Mouse (Mus musculus): ENCODE data around the gene Cbr1.
A peak's percentile ranks its signal among the peaks of the same experiment; 100 is the strongest.
"Not testable (repeated sequence)": the region's sequence is repeated elsewhere in the genome, so short reads cannot be mapped to it uniquely, and the experiment has no call there.

The Cbr1 gene

GRCm38 (mm10) chr16:93597551-93597950, 8.1 kb upstream of the Cbr1 start:
- DNase-seq (ENCODE audit: low spot score), result no peak

GRCm38 (mm10) chr16:93599461-93599860, 6.2 kb upstream of the Cbr1 start:
- no peak for DNase-seq (ENCODE audit: low spot score)

GRCm38 (mm10) chr16:93603439-93604212, 2.0 kb upstream of the Cbr1 start, which contains the start of gene Setd4:
TSS of gene Setd4 (minus strand) at chr16:93604063.
- DNase-seq (ENCODE audit: low spot score), result peak; percentile 91

- DNase-seq (ENCODE audit: low spot score), result peak; percentile 59
These were observed 1.1 kb upstream of the Cbr1 start for GRCm38 (mm10) chr16:93604481-93604969.

- no peak for DNase-seq (ENCODE audit: low spot score)
These were observed 493 bp downstream of the Cbr1 start for GRCm38 (mm10) chr16:93606146-93606545.

GRCm38 (mm10) chr16:93607669-93608101, 2.0 kb downstream of the Cbr1 start:
- DNase-seq (ENCODE audit: low spot score), result peak; percentile 68

- no peak for DNase-seq (ENCODE audit: low spot score)
These were observed 3.1 kb downstream of the Cbr1 start for GRCm38 (mm10) chr16:93608731-93609130.

- no peak for DNase-seq (ENCODE audit: low spot score)
These were observed 4.1 kb downstream of the Cbr1 start for GRCm38 (mm10) chr16:93609796-93610195.

- DNase-seq (ENCODE audit: low spot score), result no peak
These were observed 5.3 kb downstream of the Cbr1 start for GRCm38 (mm10) chr16:93610961-93611360.

- DNase-seq (ENCODE audit: low spot score), result peak; percentile 27
These were observed 9.6 kb downstream of the Cbr1 start for GRCm38 (mm10) chr16:93615118-93615870.

GRCm38 (mm10) chr16:93623759-93624158, 18.1 kb downstream of the Cbr1 start:
- DNase-seq (ENCODE audit: low spot score), result not testable (repeated sequence)

- DNase-seq (ENCODE audit: low spot score), result no peak
These were observed 19.0 kb downstream of the Cbr1 start for GRCm38 (mm10) chr16:93624671-93625070.

- no peak for DNase-seq (ENCODE audit: low spot score)
These were observed 21.1 kb downstream of the Cbr1 start for GRCm38 (mm10) chr16:93626745-93627144.

- DNase-seq (ENCODE audit: low spot score), result no peak
These were observed 22.2 kb downstream of the Cbr1 start, which contains the start of gene Gm5678 for GRCm38 (mm10) chr16:93627761-93628400. TSS of gene Gm5678 (plus strand) at chr16:93628097.

- no peak for DNase-seq (ENCODE audit: low spot score)
These were observed 38.4 kb downstream of the Cbr1 start for GRCm38 (mm10) chr16:93644006-93644405.

- no peak for DNase-seq (ENCODE audit: low spot score)
These were observed 43.0 kb downstream of the Cbr1 start for GRCm38 (mm10) chr16:93648441-93649183.
